Mouse (Mus musculus) gastrocnemius, adult 18-20 months (tissue): ENCODE data around the gene Hoxd3. TPM values are rescaled to one million over a fixed set of nuclear protein-coding genes. Genes with fewer than 3 reads are reported as not detected.

ENCODE experiments used
- DNase-seq: peaks from one replicate; pipeline ENCODE4 v3.0.0; 2021; ENCODE audit warnings: low spot score
- total RNA-seq, 2 experiments: library from RNA; stranded (reverse); gene quantifications; 2 replicates each; pipeline ENCODE4 v1.2.3; 2021

The Hoxd3 gene
- total RNA-seq, 2 experiments from 2014 or later = not detected

DNA sequence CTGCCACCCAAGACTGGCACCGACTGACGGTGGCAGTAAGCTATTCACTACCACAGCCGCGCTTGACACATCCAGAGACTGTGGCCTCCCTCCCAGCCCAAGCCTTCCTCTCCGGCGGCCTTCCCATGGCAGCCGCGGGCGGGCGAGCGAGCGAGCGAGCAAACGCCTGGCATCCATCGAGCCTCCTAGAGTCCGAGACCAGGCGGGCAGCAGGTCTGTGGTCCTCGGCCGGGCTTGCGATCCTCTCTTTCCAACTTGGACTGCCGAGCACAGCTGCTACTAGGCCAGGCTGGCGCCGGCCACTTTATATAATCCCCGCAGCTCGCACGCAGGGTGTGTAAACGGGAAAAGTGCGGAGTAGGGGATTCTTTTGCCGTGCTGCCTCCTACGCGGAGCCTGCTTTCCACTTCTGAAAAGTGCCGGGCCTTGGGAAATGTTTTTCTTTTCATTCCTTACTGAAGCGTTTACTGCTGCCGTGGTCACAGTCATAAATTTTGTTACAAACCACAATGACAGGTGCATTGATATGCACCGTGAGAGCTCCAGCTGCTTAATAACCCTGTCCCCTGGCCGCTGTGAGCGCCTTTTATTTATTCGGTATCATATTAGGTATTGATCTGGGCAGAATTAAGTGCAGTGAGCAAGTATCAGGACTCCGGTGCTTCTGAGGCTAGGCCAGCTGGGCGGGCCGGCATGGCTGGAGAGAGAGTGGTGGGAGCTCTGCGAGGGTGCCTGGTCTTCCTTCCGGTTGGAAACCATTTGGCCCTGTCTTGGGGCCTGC, 28.8 kb downstream of the Hoxd3 start:
- DNase-seq = no peak

GRCm38 (mm10) chr2:74741252-74741978, 29.7 kb downstream of the Hoxd3 start:
- DNase-seq = no peak

DNA sequence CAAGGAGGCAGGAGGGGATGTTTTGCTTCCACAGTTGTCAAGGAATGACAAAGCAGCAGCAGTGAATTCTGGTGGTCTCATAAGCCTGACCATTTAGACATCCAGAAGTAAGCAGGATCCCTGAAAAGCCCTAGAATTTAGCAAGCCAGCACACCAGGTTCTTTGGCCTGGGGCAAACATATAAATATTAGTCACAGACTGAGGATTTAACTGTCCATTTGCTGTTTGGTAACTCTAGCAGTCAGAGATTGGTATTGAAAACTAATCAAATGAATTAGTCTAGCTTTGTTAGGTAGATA, 30.2 kb downstream of the Hoxd3 start:
- no peak for DNase-seq

GRCm38 (mm10) chr2:74745540-74746297, 34.0 kb downstream of the Hoxd3 start:
- no peak for DNase-seq

- DNase-seq = no peak
Measured at GRCm38 (mm10) chr2:74746298-74746921, 34.7 kb downstream of the Hoxd3 start.

GRCm38 (mm10) chr2:74747006-74747405, 35.3 kb downstream of the Hoxd3 start:
- no peak for DNase-seq

GRCm38 (mm10) chr2:74747661-74748141, 36.0 kb downstream of the Hoxd3 start:
- no peak for DNase-seq

- DNase-seq = no peak
Measured at GRCm38 (mm10) chr2:74748436-74748995, 36.8 kb downstream of the Hoxd3 start.

DNA sequence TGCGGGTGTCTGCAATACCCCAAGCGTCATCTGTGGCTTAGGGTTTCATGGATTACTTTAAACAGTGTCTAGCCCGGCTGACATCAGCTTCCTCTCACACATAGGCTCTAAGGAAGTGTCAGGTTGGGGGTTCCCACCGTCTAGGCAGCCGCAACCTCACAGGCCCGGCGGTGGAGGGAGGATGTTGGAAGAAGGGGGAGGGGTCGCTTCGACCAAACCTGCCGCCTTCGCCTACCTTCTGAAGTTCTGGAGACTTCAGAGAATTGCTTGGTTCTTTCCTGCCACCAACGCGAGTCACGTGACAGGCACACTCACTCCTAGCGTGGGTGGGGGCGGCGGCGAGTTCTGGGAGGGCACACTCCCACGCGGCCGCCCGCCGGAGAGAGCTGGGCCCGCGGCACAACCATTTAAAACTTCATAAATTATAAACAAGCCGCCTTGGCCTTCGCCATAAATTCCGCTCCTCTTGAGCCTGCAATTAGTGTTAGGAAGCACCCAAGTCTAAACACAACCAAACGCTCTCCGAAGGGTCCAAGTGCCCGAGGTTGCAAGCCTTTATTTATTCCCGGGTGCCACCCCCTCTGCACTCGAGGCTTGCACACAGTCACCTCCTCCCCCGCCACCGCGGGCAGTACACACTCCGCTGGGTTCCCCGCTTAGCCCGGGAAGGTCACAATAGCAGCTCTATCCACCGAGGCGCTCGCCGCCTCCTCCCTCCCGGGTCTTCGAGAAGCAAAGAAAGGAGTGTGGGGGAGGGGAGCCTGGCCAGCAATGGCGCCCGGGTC, 37.8 kb downstream of the Hoxd3 start:
- DNase-seq = no peak

DNA sequence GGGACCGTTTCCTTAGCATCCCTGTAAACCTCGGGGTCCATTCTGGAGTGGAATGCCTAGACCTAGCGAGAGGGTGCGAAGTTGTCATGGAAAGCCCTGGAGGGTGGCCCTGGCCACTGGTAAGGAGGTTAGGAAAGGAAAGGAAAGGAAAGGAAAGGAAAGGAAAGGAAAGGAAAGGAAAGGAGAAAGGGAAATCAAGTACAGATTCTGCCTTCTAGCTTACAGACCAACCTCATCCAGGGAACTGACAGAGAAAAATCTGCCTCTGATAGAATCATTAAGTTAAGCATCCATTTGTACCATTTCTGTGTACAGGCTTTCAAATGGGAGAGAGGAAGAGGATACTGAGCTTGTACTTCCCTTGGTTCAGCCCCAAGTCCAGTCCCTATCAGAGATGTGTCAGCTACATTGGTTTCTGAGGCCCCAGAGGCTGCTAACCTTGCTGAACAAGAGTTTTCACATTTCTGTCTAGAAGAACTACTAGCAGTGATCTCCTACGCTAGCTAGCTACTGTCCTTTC, 39.1 kb downstream of the Hoxd3 start:
- no peak for DNase-seq

DNA sequence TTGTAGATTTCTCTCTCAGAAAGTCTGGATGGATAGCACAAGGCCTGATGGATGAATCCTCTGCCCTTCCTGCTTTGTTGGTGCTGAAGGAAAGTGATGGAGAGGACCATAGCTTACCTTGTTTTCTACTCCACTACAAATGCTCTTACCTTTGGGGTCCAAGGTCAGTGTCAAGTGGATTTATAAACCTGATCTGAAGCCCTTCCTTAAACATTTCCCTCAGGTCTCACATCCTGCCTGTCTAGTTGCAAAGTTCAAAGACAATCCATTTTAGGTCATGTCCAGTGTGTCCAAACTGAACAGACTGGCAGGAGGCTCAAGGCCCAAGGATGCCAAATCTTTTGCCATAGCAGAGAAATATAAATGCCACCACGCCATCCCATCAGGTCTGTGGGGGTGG, 40.1 kb downstream of the Hoxd3 start:
- no peak for DNase-seq

DNA sequence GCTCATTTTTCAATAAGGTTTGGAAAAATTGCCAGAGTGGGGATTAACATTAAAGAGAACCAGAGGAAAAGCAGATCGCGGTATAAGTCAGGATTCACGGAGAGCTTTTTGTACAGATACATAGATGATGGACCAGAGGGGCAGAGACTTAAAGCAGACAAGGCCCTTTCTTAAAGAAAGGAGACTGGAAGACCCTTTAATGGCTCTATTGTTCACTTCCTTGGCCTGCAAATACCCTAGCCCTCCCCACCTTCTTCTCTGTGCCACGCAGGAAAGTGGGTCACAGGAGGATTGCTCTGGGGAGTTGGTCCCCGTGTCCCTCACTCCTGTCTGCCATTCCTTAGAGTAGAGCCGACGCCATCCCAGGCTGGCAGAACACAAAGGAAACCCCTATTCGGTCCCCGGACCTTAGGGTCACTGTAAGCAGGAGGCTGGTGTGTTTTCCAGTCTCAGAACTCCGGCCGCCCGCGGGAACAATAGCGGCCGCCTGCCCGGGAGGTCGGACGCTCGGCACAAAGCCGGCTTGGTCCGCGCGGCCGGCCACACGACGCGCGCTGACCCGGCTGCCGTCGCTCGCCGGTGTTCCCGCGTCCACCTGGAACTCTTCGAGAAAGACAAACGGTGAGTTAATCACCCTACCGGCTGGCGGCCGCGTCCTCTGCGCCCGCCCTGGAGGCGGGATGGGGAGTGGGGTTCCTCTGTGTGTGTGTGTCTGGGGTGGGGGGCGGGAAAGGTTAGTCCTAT, 40.9 kb downstream of the Hoxd3 start:
- no peak for DNase-seq

DNA sequence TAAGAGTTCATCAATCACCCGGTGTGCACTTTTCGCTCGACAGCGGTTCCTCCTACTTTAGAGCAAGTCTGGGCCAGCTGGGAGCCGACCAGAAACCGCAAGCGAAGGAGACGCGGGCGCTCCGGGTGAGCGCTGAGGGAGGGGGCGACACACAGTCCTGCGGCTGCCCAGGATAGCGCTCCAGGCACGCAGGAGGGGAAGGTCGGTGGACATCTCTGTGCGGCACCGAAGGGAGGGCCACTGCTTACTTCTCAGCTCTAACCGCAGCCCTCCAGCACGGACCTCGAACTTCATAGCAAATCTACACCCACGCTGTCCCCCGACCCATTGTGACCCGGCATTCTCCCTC, 41.4 kb downstream of the Hoxd3 start:
- DNase-seq = no peak

DNA sequence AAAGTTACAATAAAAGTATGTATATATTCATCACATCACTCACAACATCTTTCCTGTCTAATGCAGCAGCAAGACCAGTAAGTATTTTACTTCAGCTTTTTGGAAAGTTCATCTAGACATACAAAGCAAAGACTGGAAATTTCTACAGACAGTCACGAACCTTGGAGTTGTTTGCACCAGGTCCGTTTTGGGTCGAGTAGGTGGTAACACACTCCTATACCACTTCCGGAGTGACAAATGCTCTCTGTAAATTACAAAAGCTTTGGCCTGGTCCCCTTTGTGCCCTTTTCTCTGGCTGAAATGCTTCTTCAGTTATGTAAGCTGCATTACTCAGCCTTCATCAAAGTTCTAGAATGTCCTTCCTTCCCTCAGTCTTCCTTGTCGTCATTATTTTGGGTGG, 42.0 kb downstream of the Hoxd3 start:
- no peak for DNase-seq

DNA sequence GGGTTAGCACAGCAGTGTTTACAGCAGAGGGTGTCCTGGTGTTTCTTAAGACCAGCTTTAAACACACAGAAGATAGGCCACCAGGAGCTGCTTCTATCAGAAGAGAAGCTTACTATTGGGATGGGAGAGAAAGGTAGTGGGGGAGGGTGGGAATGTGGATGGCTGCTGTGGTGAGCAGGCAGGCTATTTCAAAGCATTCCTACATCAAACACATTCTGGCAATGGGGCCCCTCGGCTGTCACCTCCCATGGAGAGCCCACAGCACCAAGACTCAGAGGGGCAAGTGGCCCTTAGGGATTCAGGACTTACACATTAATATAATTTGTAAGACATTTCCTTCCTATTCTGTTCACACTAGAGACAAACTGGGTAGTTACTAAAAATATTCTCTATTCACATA, 48.4 kb downstream of the Hoxd3 start:
- DNase-seq = no peak

DNA sequence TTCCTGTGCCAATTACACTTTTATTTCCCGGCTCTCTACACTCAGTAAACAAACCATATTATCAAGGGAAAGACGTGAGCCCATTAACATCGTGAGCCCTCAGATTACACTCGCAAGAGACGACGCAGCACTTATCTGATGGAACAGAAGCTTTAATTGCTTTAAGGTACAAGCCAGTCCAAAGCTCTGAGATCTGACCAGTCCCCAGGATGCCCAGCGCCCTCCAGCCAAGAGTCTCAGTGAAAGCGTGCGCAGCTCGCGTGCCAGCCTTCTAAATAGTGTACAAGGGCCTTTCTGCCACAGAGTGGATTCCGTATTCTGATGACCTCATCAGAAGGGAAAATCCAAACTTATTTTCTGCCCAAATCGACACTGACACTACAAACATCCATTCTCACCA, 50.2 kb downstream of the Hoxd3 start:
- no peak for DNase-seq

GRCm38 (mm10) chr2:74762522-74763244, 51.0 kb downstream of the Hoxd3 start, which contains the start of gene Hoxd1:
Gene Hoxd1 (plus strand): TSS chr2:74762980.
- no peak for DNase-seq

DNA sequence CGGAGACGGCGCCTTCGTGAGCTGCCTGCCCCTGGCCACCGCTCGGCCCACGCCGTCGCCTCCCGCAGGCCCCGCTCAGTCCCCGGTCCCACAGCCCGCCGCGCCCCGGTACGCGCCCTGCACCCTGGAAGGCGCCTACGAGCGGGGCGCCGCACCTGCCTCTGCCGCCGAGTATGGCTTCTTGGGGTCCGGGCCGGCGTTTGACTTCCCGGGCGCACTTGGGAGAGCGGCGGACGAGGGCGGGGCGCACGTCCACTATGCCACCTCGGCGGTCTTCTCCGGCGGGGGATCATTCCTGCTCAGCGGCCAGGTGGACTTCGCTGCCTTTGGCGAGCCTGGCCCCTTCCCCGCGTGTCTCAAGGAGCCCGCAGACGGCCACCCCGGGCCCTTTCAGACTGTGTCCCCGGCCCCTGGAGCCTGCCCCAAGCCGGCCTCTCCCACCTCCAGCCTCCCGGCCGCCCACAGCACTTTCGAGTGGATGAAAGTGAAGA, 51.6 kb downstream of the Hoxd3 start:
- DNase-seq = no peak

DNA sequence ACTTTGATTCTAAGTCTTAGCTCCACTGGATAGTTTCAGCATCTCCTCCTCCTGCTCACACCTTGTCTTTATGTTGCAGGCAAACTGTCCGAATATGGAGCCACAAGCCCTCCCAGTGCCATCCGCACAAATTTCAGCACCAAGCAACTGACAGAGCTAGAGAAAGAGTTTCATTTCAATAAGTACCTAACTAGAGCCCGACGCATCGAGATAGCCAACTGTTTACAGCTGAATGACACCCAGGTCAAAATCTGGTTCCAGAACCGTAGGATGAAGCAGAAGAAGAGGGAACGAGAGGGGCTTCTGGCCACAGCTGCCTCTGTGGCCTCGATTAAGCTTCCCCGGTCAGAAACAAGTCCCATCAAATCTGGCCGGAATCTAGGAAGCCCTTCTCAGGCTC, 52.2 kb downstream of the Hoxd3 start:
- DNase-seq = no peak
